Mouse (Mus musculus): ENCODE results near the gene Gm4307.
"Not testable (repeated sequence)": the region's sequence is repeated elsewhere in the genome, so short reads cannot be mapped to it uniquely, and the experiment has no call there.

Gm4307 gene

GRCm38 (mm10) chr10:100361038-100361437 is at the start of gene Gm4307:
Gm4307 (plus strand) TSS chr10:100361338.
- DNase-seq, result not testable (repeated sequence)

- not testable (repeated sequence) for DNase-seq
Measured at GRCm38 (mm10) chr10:100335376-100335775, 25.8 kb upstream of the Gm4307 start, which contains the start of gene Gm4301. Gm4301 (plus strand) TSS chr10:100335676.

GRCm38 (mm10) chr10:100340536-100340935 is 20.6 kb upstream of the Gm4307 start, which contains the start of gene Gm4302:
Gm4302 (plus strand) TSS chr10:100340836.
- DNase-seq, result not testable (repeated sequence)

- DNase-seq, result not testable (repeated sequence)
Measured at GRCm38 (mm10) chr10:100345672-100346071, 15.5 kb upstream of the Gm4307 start, which contains the start of gene Gm4303. Gm4303 (plus strand) TSS chr10:100345972.

- DNase-seq, result not testable (repeated sequence)
Measured at GRCm38 (mm10) chr10:100350793-100351192, 10.3 kb upstream of the Gm4307 start, which contains the start of gene Gm4305. Gm4305 (plus strand) TSS chr10:100351093.

GRCm38 (mm10) chr10:100356841-100357240 is 4.3 kb upstream of the Gm4307 start:
- not testable (repeated sequence) for DNase-seq

- DNase-seq, result not testable (repeated sequence)
Measured at GRCm38 (mm10) chr10:100382460-100382859, 21.3 kb downstream of the Gm4307 start, which contains the start of gene Gm4312. Gm4312 (minus strand) TSS chr10:100382560.

GRCm38 (mm10) chr10:100402301-100402700 is 41.2 kb downstream of the Gm4307 start:
- DNase-seq, result not testable (repeated sequence)
